18 mouse cellular contexts compared by ENCODE assay signal in the genomic region with DNA sequence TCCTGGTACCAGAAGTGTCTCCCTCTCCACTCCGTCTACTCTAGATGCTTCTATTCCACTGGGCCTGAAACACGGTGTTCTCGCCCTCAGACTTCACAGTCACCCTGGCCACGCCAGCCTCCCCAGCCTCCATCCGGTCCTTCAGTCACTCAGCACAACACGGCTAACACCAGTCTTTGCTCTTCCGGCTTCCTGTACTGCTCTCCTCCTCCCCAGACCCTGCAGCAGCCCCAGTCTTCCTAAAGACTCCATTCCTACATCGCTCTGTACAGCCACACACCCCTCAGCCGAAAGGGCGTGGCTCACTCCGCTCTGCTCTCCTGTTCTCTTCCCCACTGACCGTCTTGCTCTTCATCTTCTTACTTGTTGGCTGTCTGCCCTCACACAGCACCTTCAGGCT. TPM values are rescaled to one million over a fixed set of nuclear protein-coding genes. Genes with fewer than 3 reads are reported as not detected.
DNase-seq lines count a peak whose midpoint lies in the region; ATAC-seq lines count a peak whose summit lies in the region.
"Had no signal": no experiment of that assay in that cellular context is flagged by ENCODE, and none has a peak within 500 bp of the region (broad histone marks: within the 10 kb centered on the region; RNA-seq: fewer than 3 reads in every experiment).

No protein-coding gene starts in this region.

- H3K9ac ChIP-seq in midbrain, embryonic 12.5 days (replicated peaks): no peak overlapping the region
- H3K9ac ChIP-seq in midbrain, embryonic 13.5 days (replicated peaks): no peak overlapping the region
- H3K9ac ChIP-seq: embryonic facial prominence, embryonic 13.5 days; liver, embryonic 12.5 days; lung, embryonic 14.5 days had no signal

- ATAC-seq in midbrain, embryonic 12.5 days (ENCODE audit: low FRiP score, low read depth): no peak
- ATAC-seq in midbrain, embryonic 13.5 days: no peak
- ATAC-seq in granulocyte monocyte progenitor cell, adult 5-6 weeks (replicated peaks; ENCODE audit: poor library complexity, severe bottlenecking): no peak

- WGBS in midbrain, embryonic 12.5 days: 86% methylated on average over 12 of the region's 12 CpGs
- WGBS in midbrain, embryonic 13.5 days: 82% methylated on average over 12 of the region's 12 CpGs
- 84% methylated on average over 12 of the region's 12 CpGs for WGBS in embryonic facial prominence, embryonic 10.5 days

- H3K36me3 ChIP-seq in midbrain, embryonic 12.5 days: no peaks in the 10 kb centered on the region
- no peaks in the 10 kb centered on the region for H3K36me3 ChIP-seq in midbrain, embryonic 13.5 days
- H3K36me3 ChIP-seq in embryonic facial prominence, embryonic 10.5 days (replicated peaks): peaks cover 6% of the 10 kb centered on the region
- H3K36me3 ChIP-seq: embryonic facial prominence, embryonic 13.5 days; limb, embryonic 10.5 days; liver, embryonic 12.5 days had no signal

- peak; percentile 36 for DNase-seq in ES-CJ7 (ENCODE audit: low read depth, low spot score)
- DNase-seq in induced T-regulatory cell, adult 2 months (ENCODE audit: low read depth): peak; percentile 74
- DNase-seq in natural killer cell, adult 2 months (ENCODE audit: low spot score in 2 of 2): peak; percentile 64 to 78
- no peak for DNase-seq in embryonic facial prominence, embryonic 10.5 days (ENCODE audit: low spot score)
- DNase-seq: cerebellum, adult 9-10 months; gastrocnemius, postnatal 10 days; heart, postnatal 10 days; kidney, adult 9 months; lung, embryonic 14.5 days; lung, postnatal 4 days; right cerebral cortex, adult 18-20 months; thymus, adult 18-20 months had no signal

- no peak overlapping the region for H3K4me2 ChIP-seq in midbrain, embryonic 12.5 days (replicated peaks)
- H3K4me2 ChIP-seq in midbrain, embryonic 13.5 days (replicated peaks): no peak overlapping the region
- H3K4me2 ChIP-seq: embryonic facial prominence, embryonic 13.5 days; liver, embryonic 12.5 days; lung, embryonic 14.5 days had no signal

- no peak overlapping the region for H3K4me3 ChIP-seq in midbrain, embryonic 12.5 days
- H3K4me3 ChIP-seq in midbrain, embryonic 13.5 days (replicated peaks): no peak overlapping the region
- H3K4me3 ChIP-seq in embryonic facial prominence, embryonic 10.5 days: no peak overlapping the region
- H3K4me3 ChIP-seq: embryonic facial prominence, embryonic 13.5 days; limb, embryonic 10.5 days; liver, embryonic 12.5 days had no signal

- peaks cover 75% of the 10 kb centered on the region for H3K4me1 ChIP-seq in midbrain, embryonic 12.5 days
- peaks cover 72% of the 10 kb centered on the region for H3K4me1 ChIP-seq in midbrain, embryonic 13.5 days (replicated peaks)
- peaks cover 94% of the 10 kb centered on the region for H3K4me1 ChIP-seq in embryonic facial prominence, embryonic 10.5 days

- H3K27ac ChIP-seq in midbrain, embryonic 12.5 days (replicated peaks): 0 out of 2 replicates have a peak overlapping the region, but pooled peaks have one; percentile 4
- H3K27ac ChIP-seq in midbrain, embryonic 13.5 days: no peak overlapping the region
- H3K27ac ChIP-seq in embryonic facial prominence, embryonic 10.5 days (replicated peaks): no peak overlapping the region; the same call in 1 of the 2 replicates
- H3K27ac ChIP-seq: embryonic facial prominence, embryonic 13.5 days; limb, embryonic 10.5 days; liver, embryonic 12.5 days had no signal

- H3K27me3 ChIP-seq in midbrain, embryonic 12.5 days: no peaks in the 10 kb centered on the region
- no peaks in the 10 kb centered on the region for H3K27me3 ChIP-seq in midbrain, embryonic 13.5 days
- H3K27me3 ChIP-seq in embryonic facial prominence, embryonic 10.5 days (replicated peaks; ENCODE audit: low read depth, poor library complexity, severe bottlenecking): no peaks in the 10 kb centered on the region
- H3K27me3 ChIP-seq: embryonic facial prominence, embryonic 13.5 days had no signal

- no peaks in the 10 kb centered on the region for H3K9me3 ChIP-seq in midbrain, embryonic 12.5 days
- no peaks in the 10 kb centered on the region for H3K9me3 ChIP-seq in midbrain, embryonic 13.5 days
- H3K9me3 ChIP-seq in embryonic facial prominence, embryonic 10.5 days: no peaks in the 10 kb centered on the region
- H3K9me3 ChIP-seq: embryonic facial prominence, embryonic 13.5 days; limb, embryonic 10.5 days; liver, embryonic 12.5 days had no signal

RNA-seq across cellular contexts. Expression of a gene that starts 39.7 kb away (rescaled TPM):
- 26.2 and 27.4 TPM in 2 replicates for polyA plus RNA-seq in midbrain, embryonic 12.5 days (2016; fragmentation: Nextera tagmentation; extraction: Ambion mirVana)
- polyA plus RNA-seq in midbrain, embryonic 13.5 days (2015; fragmentation: Nextera tagmentation; extraction: Ambion mirVana): 17.7 and 21.1 TPM in 2 replicates
- total RNA-seq in granulocyte monocyte progenitor cell, adult 5-6 weeks (2014; fragmentation: Nextera tagmentation): 29.4 and 39.0 TPM in 2 replicates
- total RNA-seq in granulocyte monocyte progenitor cell, adult 5-6 weeks (2017): 13.4 and 15.6 TPM in 2 replicates
- 32.6 and 35.2 TPM in 2 replicates for polyA plus RNA-seq in embryonic facial prominence, embryonic 10.5 days (2016; fragmentation: Nextera tagmentation; extraction: Ambion mirVana)
